Mouse (Mus musculus) liver, embryonic 11.5 days (tissue): ENCODE results near the gene Iqcf3. TPM values are rescaled to one million over a fixed set of nuclear protein-coding genes. Genes with fewer than 3 reads are reported as not detected.

ENCODE experiments used
- ATAC-seq: fragments of 200-750 bp; cut with Nextera tagmentation; replicated peaks from 2 replicates; pipeline ENCODE4 v1.8.0; 2017; ENCODE audit warnings: moderate number of reproducible peaks, mild to moderate bottlenecking, moderate TSS enrichment, moderate library complexity; ENCODE audit not compliant: low FRiP score
- DNase-seq: peaks from one replicate; pipeline ENCODE4 v3.0.0-alpha.2; 2017; ENCODE audit warnings: low spot score
- H3K27ac ChIP-seq: fragments of 300-500 bp; sonication (generic); 2 replicates; pipeline ENCODE4 v1.5.1; 2014; ENCODE audit warnings: mild to moderate bottlenecking, low read depth, low read length, control low read depth
- H3K27me3 ChIP-seq: fragments of 300-500 bp; sonication (generic); replicated peaks from 2 replicates; pipeline ENCODE4 v1.6.1; 2014; ENCODE audit warnings: low read length, mixed read lengths; ENCODE audit not compliant: control insufficient read depth, insufficient read depth
- H3K36me3 ChIP-seq: fragments of 300-500 bp; sonication (generic); 2 replicates; pipeline ENCODE4 v1.6.1; 2014; ENCODE audit warnings: mild to moderate bottlenecking, low read length, moderate library complexity, mixed read lengths; ENCODE audit not compliant: control insufficient read depth, insufficient read depth
- H3K4me1 ChIP-seq: fragments of 300-500 bp; sonication (generic); replicated peaks from 2 replicates; pipeline ENCODE4 v1.6.1; 2014; ENCODE audit warnings: low read length, mixed read lengths; ENCODE audit not compliant: control insufficient read depth, insufficient read depth
- H3K4me2 ChIP-seq: fragments of 300-500 bp; sonication (generic); 2 replicates; pipeline ENCODE4 v1.6.1; 2014; ENCODE audit warnings: mild to moderate bottlenecking, control low read depth, moderate library complexity
- H3K4me3 ChIP-seq: fragments of 300-500 bp; sonication (generic); 2 replicates; pipeline ENCODE4 v1.5.1; 2014; ENCODE audit warnings: low read depth, low read length, control low read depth
- H3K9ac ChIP-seq: fragments of 300-500 bp; sonication (generic); 2 replicates; pipeline ENCODE4 v1.6.1; 2014; ENCODE audit warnings: low read depth, low read length, control low read depth
- H3K9me3 ChIP-seq: fragments of 300-500 bp; sonication (generic); 2 replicates; pipeline ENCODE4 v1.6.1; 2016; ENCODE audit warnings: low read length, inconsistent platforms, mixed read lengths; ENCODE audit not compliant: control insufficient read depth
- WGBS: fragments of 180-500 bp; shearing (Covaris S2); extraction: QIAGEN DNeasy Blood & Tissue Kit; methylation state at CpG from one replicate; pipeline ENCODE4 v1.1.7; 2014; 5-methylcytosine and 5-hydroxymethylcytosine counted together
- polyA plus RNA-seq: library from polyadenylated mRNA; unstranded; fragments of >200 nt; fragmentation: Nextera tagmentation; extraction: Ambion mirVana; gene quantifications from 2 replicates; pipeline ENCODE4 v1.2.1, GENCODE M21; 2014

Iqcf3 gene
- polyA plus RNA-seq, 1 experiment from 2014 or later, result not detected

GRCm38 (mm10) chr9:106576112-106576511 is 14.7 kb upstream of the Iqcf3 start:
- Histone ChIP-seq H3K4me2 (no peak overlapping the region), H3K27me3 (no peaks in the 10 kb centered on the region), H3K4me1 (no peaks in the 10 kb centered on the region), H3K9me3 (no peaks in the 10 kb centered on the region), H3K27ac (no peak overlapping the region), H3K36me3 (no peaks in the 10 kb centered on the region), H3K9ac (no peak overlapping the region), H3K4me3 (no peak overlapping the region)
- WGBS, result 68% methylated on average over 2 of the region's 2 CpGs
- ATAC-seq (no peak), DNase-seq (no peak)

- DNase-seq (no peak), ATAC-seq (no peak)
- Histone ChIP-seq H3K9me3 (no peaks in the 10 kb centered on the region), H3K9ac (no peak overlapping the region), H3K27ac (no peak overlapping the region), H3K27me3 (no peaks in the 10 kb centered on the region), H3K4me3 (no peak overlapping the region), H3K4me1 (no peaks in the 10 kb centered on the region), H3K36me3 (no peaks in the 10 kb centered on the region), H3K4me2 (no peak overlapping the region)
- WGBS, result 83% methylated on average over 5 of the region's 5 CpGs
Measured at GRCm38 (mm10) chr9:106573366-106573765, 11.9 kb upstream of the Iqcf3 start.

- no peak overlapping the region for H3K9ac ChIP-seq
- no peaks in the 10 kb centered on the region for H3K4me1 ChIP-seq
- no peak for DNase-seq
- no peak overlapping the region for H3K27ac ChIP-seq
- no peak overlapping the region for H3K4me3 ChIP-seq
- 75% methylated on average over 2 of the region's 2 CpGs for WGBS
- no peaks in the 10 kb centered on the region for H3K9me3 ChIP-seq
- H3K27me3 ChIP-seq, result no peaks in the 10 kb centered on the region
- no peak for ATAC-seq
- no peak overlapping the region for H3K4me2 ChIP-seq
- no peaks in the 10 kb centered on the region for H3K36me3 ChIP-seq
Measured at GRCm38 (mm10) chr9:106572186-106572585, 10.8 kb upstream of the Iqcf3 start.

- Histone ChIP-seq H3K27me3 (no peaks in the 10 kb centered on the region), H3K9ac (no peak within 1 kb of the TSS), H3K36me3 (no peaks in the 10 kb centered on the region), H3K4me1 (no peaks in the 10 kb centered on the region), H3K9me3 (no peaks in the 10 kb centered on the region), H3K4me3 (no peak within 1 kb of the TSS), H3K4me2 (no peak within 1 kb of the TSS), H3K27ac (no peak within 1 kb of the TSS)
- ATAC-seq, result no peak
- no peak for DNase-seq
- WGBS, result 78% methylated on average over 7 of the region's 7 CpGs
Measured at GRCm38 (mm10) chr9:106570896-106571295, 9.5 kb upstream of the Iqcf3 start, which contains the start of gene Iqcf4. Iqcf4 (minus strand) TSS chr9:106570996.

- H3K4me1 ChIP-seq, result no peaks in the 10 kb centered on the region
- no peaks in the 10 kb centered on the region for H3K36me3 ChIP-seq
- no peaks in the 10 kb centered on the region for H3K9me3 ChIP-seq
- WGBS, result 45% methylated on average over 11 of the region's 11 CpGs
- H3K4me2 ChIP-seq, result no peak overlapping the region
- no peaks in the 10 kb centered on the region for H3K27me3 ChIP-seq
- ATAC-seq (peak; percentile 56), DNase-seq (peak; percentile 34)
- H3K27ac ChIP-seq, result no peak overlapping the region
- no peak overlapping the region for H3K9ac ChIP-seq
- H3K4me3 ChIP-seq, result no peak overlapping the region
Measured at GRCm38 (mm10) chr9:106566437-106566836, 5.0 kb upstream of the Iqcf3 start.

GRCm38 (mm10) chr9:106564025-106564424 is 2.6 kb upstream of the Iqcf3 start:
- Histone ChIP-seq H3K9ac (no peak overlapping the region), H3K27ac (no peak overlapping the region), H3K9me3 (no peaks in the 10 kb centered on the region), H3K36me3 (no peaks in the 10 kb centered on the region), H3K4me3 (no peak overlapping the region), H3K27me3 (no peaks in the 10 kb centered on the region), H3K4me1 (no peaks in the 10 kb centered on the region), H3K4me2 (no peak overlapping the region)
- DNase-seq, result no peak
- ATAC-seq, result no peak
- 74% methylated on average over 8 of the region's 8 CpGs for WGBS

GRCm38 (mm10) chr9:106562291-106562690 is 860 bp upstream of the Iqcf3 start:
- ATAC-seq (no peak), DNase-seq (no peak)
- WGBS, result 84% methylated on average over 11 of the region's 11 CpGs
- no peak overlapping the region for H3K27ac ChIP-seq
- H3K9ac ChIP-seq, result no peak overlapping the region
- no peak overlapping the region for H3K4me2 ChIP-seq
- H3K4me3 ChIP-seq, result no peak overlapping the region
- H3K36me3 ChIP-seq, result no peaks in the 10 kb centered on the region
- no peaks in the 10 kb centered on the region for H3K9me3 ChIP-seq
- H3K4me1 ChIP-seq, result no peaks in the 10 kb centered on the region
- no peaks in the 10 kb centered on the region for H3K27me3 ChIP-seq

- H3K9me3 ChIP-seq, result no peaks in the 10 kb centered on the region
- ATAC-seq (no peak), DNase-seq (no peak)
- no peaks in the 10 kb centered on the region for H3K4me1 ChIP-seq
- WGBS, result 87% methylated on average over 11 of the region's 11 CpGs
- H3K36me3 ChIP-seq, result no peaks in the 10 kb centered on the region
- H3K4me3 ChIP-seq, result no peak overlapping the region
- H3K27me3 ChIP-seq, result no peaks in the 10 kb centered on the region
- H3K27ac ChIP-seq, result no peak overlapping the region
- no peak overlapping the region for H3K4me2 ChIP-seq
- H3K9ac ChIP-seq, result no peak overlapping the region
Measured at GRCm38 (mm10) chr9:106534975-106535374, 26.5 kb downstream of the Iqcf3 start.

GRCm38 (mm10) chr9:106534296-106534695 is 27.1 kb downstream of the Iqcf3 start:
- Histone ChIP-seq H3K36me3 (no peaks in the 10 kb centered on the region), H3K4me1 (no peaks in the 10 kb centered on the region), H3K9ac (no peak overlapping the region), H3K27ac (no peak overlapping the region), H3K4me3 (no peak overlapping the region), H3K9me3 (no peaks in the 10 kb centered on the region), H3K4me2 (no peak overlapping the region), H3K27me3 (no peaks in the 10 kb centered on the region)
- WGBS, result 87% methylated on average over 7 of the region's 7 CpGs
- no peak for DNase-seq
- no peak for ATAC-seq
